10 mouse cellular contexts compared by ENCODE assay signal in genomic region chr5:111060246-111060745, GRCm38 (mm10).
"Had no signal": no experiment of that assay in that cellular context is flagged by ENCODE, and none has a peak within 500 bp of the region (broad histone marks: within the 10 kb centered on the region; RNA-seq: fewer than 3 reads in every experiment).

No protein-coding gene starts in this region.

- H3K27ac ChIP-seq: limb, embryonic 12.5 days; liver, embryonic 14.5 days; midbrain, embryonic 12.5 days; stomach, embryonic 15.5 days had no signal

- H3K9me3 ChIP-seq: limb, embryonic 12.5 days; midbrain, embryonic 12.5 days; stomach, embryonic 15.5 days had no signal

- DNase-seq: layer of hippocampus, postnatal 36 days; lung, adult 18-20 months; right cerebral cortex, postnatal 14 days; thymus, adult 2 months; thymus, postnatal 25 days had no signal

- H3K36me3 ChIP-seq: limb, embryonic 12.5 days; midbrain, embryonic 12.5 days; stomach, embryonic 15.5 days had no signal

- H3K4me3 ChIP-seq: limb, embryonic 12.5 days; midbrain, embryonic 12.5 days; stomach, embryonic 15.5 days had no signal

- H3K4me2 ChIP-seq: limb, embryonic 12.5 days; midbrain, embryonic 12.5 days; stomach, embryonic 15.5 days had no signal

- ATAC-seq: midbrain, embryonic 16.5 days had no signal

- H3K9ac ChIP-seq: limb, embryonic 12.5 days; liver, embryonic 14.5 days; midbrain, embryonic 12.5 days; stomach, embryonic 15.5 days had no signal

- H3K27me3 ChIP-seq: limb, embryonic 12.5 days; midbrain, embryonic 12.5 days; stomach, embryonic 15.5 days had no signal
